ENCODE assay signal across 12 mouse cellular contexts in genomic region chr14:8329552-8329951, GRCm38 (mm10). TPM values are rescaled to one million over a fixed set of nuclear protein-coding genes. Genes with fewer than 3 reads are reported as not detected.
DNase-seq lines count a peak whose midpoint lies in the region; ATAC-seq and TF ChIP-seq lines count a peak whose summit lies in the region.
"Had no signal": no experiment of that assay in that cellular context is flagged by ENCODE, and none has a peak within 500 bp of the region (broad histone marks: within the 10 kb centered on the region; RNA-seq: fewer than 3 reads in every experiment).

No protein-coding gene starts in this region.

- H3K27ac ChIP-seq in forebrain, postnatal 0 days (ENCODE audit: low read depth, low read length), result 0 out of 2 replicates have a peak overlapping the region, but pooled peaks have one; percentile 5
- H3K27ac ChIP-seq: macrophage; stomach, embryonic 15.5 days had no signal

- DNase-seq in kidney, adult 18-20 months, result peak; percentile 41
- no peak for DNase-seq in kidney, postnatal 25 days
- DNase-seq in R1 (ENCODE audit: low read depth, low spot score), result peak; percentile 42
- peak; percentile 49 for DNase-seq in forebrain, postnatal 0 days
- peak; percentile 53 for DNase-seq in lung, postnatal 36 days
- no peak for DNase-seq in thymus, postnatal 14 days
- DNase-seq in adrenal gland, postnatal 10 days, result no peak
- DNase-seq in thymus, postnatal 10 days (ENCODE audit: low spot score in 2 of 2), result no peak
- DNase-seq: cerebellum, postnatal 36 days had no signal

- no peaks in the 10 kb centered on the region for H3K9me3 ChIP-seq in forebrain, postnatal 0 days (ENCODE audit: low read length)
- H3K9me3 ChIP-seq: stomach, embryonic 15.5 days had no signal

- H3K4me2 ChIP-seq in forebrain, postnatal 0 days (ENCODE audit: low read depth), result no peak overlapping the region
- H3K4me2 ChIP-seq: stomach, embryonic 15.5 days had no signal

- ATAC-seq in forebrain, postnatal 0 days, result peak; percentile 82

- H3K4me1 ChIP-seq in forebrain, postnatal 0 days (ENCODE audit: insufficient read depth), result peaks cover 10% of the 10 kb centered on the region
- H3K4me1 ChIP-seq: stomach, embryonic 15.5 days had no signal

- WGBS in forebrain, postnatal 0 days, result 11% methylated on average over 4 of the region's 4 CpGs

- no peaks in the 10 kb centered on the region for H3K36me3 ChIP-seq in forebrain, postnatal 0 days (ENCODE audit: insufficient read depth)
- H3K36me3 ChIP-seq: stomach, embryonic 15.5 days had no signal

- no peak overlapping the region for H3K9ac ChIP-seq in forebrain, postnatal 0 days
- H3K9ac ChIP-seq: stomach, embryonic 15.5 days had no signal

- no peak for TF ChIP-seq CTCF in forebrain, postnatal 0 days (IDR thresholded peaks at IDR 0.05; ENCODE audit: low read depth)

- no peaks in the 10 kb centered on the region for H3K27me3 ChIP-seq in forebrain, postnatal 0 days (ENCODE audit: insufficient read depth, low read length)
- H3K27me3 ChIP-seq: stomach, embryonic 15.5 days had no signal

- H3K4me3 ChIP-seq in forebrain, postnatal 0 days (ENCODE audit: low read depth, low read length), result no peak overlapping the region
- H3K4me3 ChIP-seq: stomach, embryonic 15.5 days had no signal

RNA-seq across cellular contexts. Expression of gene Fam107a, which starts 11.7 kb away (rescaled TPM):
- total RNA-seq in forebrain, postnatal 0 days (2014; rRNA removed), result 15.5 and 23.5 TPM in 2 replicates
- 2.0 and 2.8 TPM in 2 replicates for polyA plus RNA-seq in forebrain, postnatal 0 days (2015; fragmentation: Nextera tagmentation; extraction: Ambion mirVana)
- total RNA-seq in adrenal gland, postnatal 10 days (2021), result 1 to 10 TPM; 2.0 to 5.2 TPM
- total RNA-seq: granulocyte monocyte progenitor cell, adult 5-6 weeks had no signal
- polyA plus RNA-seq: macrophage had no signal

RNA-seq across cellular contexts. Expression of gene Oit1, which starts 49.0 kb away (rescaled TPM):
- 0.23 TPM in 1 of 2 replicates, not detected in the other for total RNA-seq in forebrain, postnatal 0 days (2014; rRNA removed)
- polyA plus RNA-seq in forebrain, postnatal 0 days (2015; fragmentation: Nextera tagmentation; extraction: Ambion mirVana), result 0.12 and 0.15 TPM in 2 replicates
- not detected for total RNA-seq in adrenal gland, postnatal 10 days (2021)
- total RNA-seq: granulocyte monocyte progenitor cell, adult 5-6 weeks had no signal
- polyA plus RNA-seq: macrophage had no signal

Comparison
In these comparisons a context has a peak if more than half of its experiments do, and no peak if none do; other contexts are left out.
1. DNase-seq: peak in kidney, adult 18-20 months (single experiment), R1 (single experiment), forebrain, postnatal 0 days (single experiment) and lung, postnatal 36 days (single experiment); none in kidney, postnatal 25 days (0 of 2), thymus, postnatal 14 days (single experiment), adrenal gland, postnatal 10 days (single experiment) and thymus, postnatal 10 days (0 of 2).